Mouse (Mus musculus): ENCODE measurements around the gene Dhx57. TPM values are rescaled to one million over a fixed set of nuclear protein-coding genes. Genes with fewer than 3 reads are reported as not detected.

Gene Dhx57
- polyA plus RNA-seq (2015; fragmentation: Nextera tagmentation; extraction: Ambion mirVana), result 54.4 and 56.7 TPM in 2 replicates

GRCm38 (mm10) chr17:80290074-80290657 lies at the start of gene Dhx57, which contains the start of gene Morn2:
Dhx57 (minus strand) TSS chr17:80290476.
Morn2 (plus strand) TSS chr17:80290203.
- under 1% methylated on average over 35 of the region's 35 CpGs for WGBS
- Histone ChIP-seq H3K36me3 (ENCODE audit: control insufficient read depth, insufficient read depth) (no peaks in the 10 kb centered on the region), H3K9ac (replicated peaks; ENCODE audit: low read depth, low read length) (peak within 1 kb of the TSS; percentile 90), H3K4me3 (replicated peaks; ENCODE audit: low read length) (peak within 1 kb of the TSS; percentile 93), H3K9me3 (ENCODE audit: control insufficient read depth, low read length) (no peaks in the 10 kb centered on the region), H3K27ac (ENCODE audit: low read length) (peak within 1 kb of the TSS; percentile 94), H3K27me3 (replicated peaks; ENCODE audit: control insufficient read depth, insufficient read depth, low read length) (no peaks in the 10 kb centered on the region), H3K4me1 (replicated peaks; ENCODE audit: control insufficient read depth, insufficient read depth, low read length) (peaks cover 12% of the 10 kb centered on the region), H3K4me2 (ENCODE audit: low read length) (peak within 1 kb of the TSS; percentile 58)
- ATAC-seq, result peak; percentile 98

- ATAC-seq, result no peak
- Histone ChIP-seq H3K27ac (ENCODE audit: low read length) (no peak overlapping the region), H3K4me2 (ENCODE audit: low read length) (no peak overlapping the region), H3K9ac (replicated peaks; ENCODE audit: low read depth, low read length) (no peak overlapping the region), H3K4me3 (replicated peaks; ENCODE audit: low read length) (no peak overlapping the region), H3K4me1 (replicated peaks; ENCODE audit: control insufficient read depth, insufficient read depth, low read length) (no peaks in the 10 kb centered on the region), H3K36me3 (ENCODE audit: control insufficient read depth, insufficient read depth) (no peaks in the 10 kb centered on the region), H3K9me3 (ENCODE audit: control insufficient read depth, low read length) (no peaks in the 10 kb centered on the region), H3K27me3 (replicated peaks; ENCODE audit: control insufficient read depth, insufficient read depth, low read length) (no peaks in the 10 kb centered on the region)
- WGBS, result 64% methylated on average over 2 of the region's 2 CpGs
Measured at GRCm38 (mm10) chr17:80332386-80332785, 42.1 kb upstream of the Dhx57 start.

GRCm38 (mm10) chr17:80326431-80326830 lies 36.2 kb upstream of the Dhx57 start:
- ATAC-seq, result no peak
- 69% methylated on average over 3 of the region's 3 CpGs for WGBS
- Histone ChIP-seq H3K9me3 (ENCODE audit: control insufficient read depth, low read length) (no peaks in the 10 kb centered on the region), H3K27me3 (replicated peaks; ENCODE audit: control insufficient read depth, insufficient read depth, low read length) (no peaks in the 10 kb centered on the region), H3K36me3 (ENCODE audit: control insufficient read depth, insufficient read depth) (no peaks in the 10 kb centered on the region), H3K4me2 (ENCODE audit: low read length) (no peak overlapping the region), H3K4me3 (replicated peaks; ENCODE audit: low read length) (no peak overlapping the region), H3K9ac (replicated peaks; ENCODE audit: low read depth, low read length) (no peak overlapping the region), H3K4me1 (replicated peaks; ENCODE audit: control insufficient read depth, insufficient read depth, low read length) (no peaks in the 10 kb centered on the region), H3K27ac (ENCODE audit: low read length) (no peak overlapping the region)

- 91% methylated on average over 5 of the region's 5 CpGs for WGBS
- H3K36me3 ChIP-seq (ENCODE audit: control insufficient read depth, insufficient read depth), result no peaks in the 10 kb centered on the region
- no peaks in the 10 kb centered on the region for H3K27me3 ChIP-seq (replicated peaks; ENCODE audit: control insufficient read depth, insufficient read depth, low read length)
- no peak overlapping the region for H3K4me3 ChIP-seq (replicated peaks; ENCODE audit: low read length)
- no peak for ATAC-seq
- H3K27ac ChIP-seq (ENCODE audit: low read length), result no peak overlapping the region
- H3K9ac ChIP-seq (replicated peaks; ENCODE audit: low read depth, low read length), result no peak overlapping the region
- H3K4me2 ChIP-seq (ENCODE audit: low read length), result no peak overlapping the region
- H3K9me3 ChIP-seq (ENCODE audit: control insufficient read depth, low read length), result no peaks in the 10 kb centered on the region
- H3K4me1 ChIP-seq (replicated peaks; ENCODE audit: control insufficient read depth, insufficient read depth, low read length), result no peaks in the 10 kb centered on the region
Measured at GRCm38 (mm10) chr17:80325456-80325855, 35.2 kb upstream of the Dhx57 start.

- no peak overlapping the region for H3K4me3 ChIP-seq (replicated peaks; ENCODE audit: low read length)
- WGBS, result 76% methylated on average over 7 of the region's 7 CpGs
- H3K4me1 ChIP-seq (replicated peaks; ENCODE audit: control insufficient read depth, insufficient read depth, low read length), result no peaks in the 10 kb centered on the region
- no peak overlapping the region for H3K9ac ChIP-seq (replicated peaks; ENCODE audit: low read depth, low read length)
- H3K4me2 ChIP-seq (ENCODE audit: low read length), result no peak overlapping the region
- H3K27ac ChIP-seq (ENCODE audit: low read length), result no peak overlapping the region
- ATAC-seq, result no peak
- H3K36me3 ChIP-seq (ENCODE audit: control insufficient read depth, insufficient read depth), result no peaks in the 10 kb centered on the region
- H3K27me3 ChIP-seq (replicated peaks; ENCODE audit: control insufficient read depth, insufficient read depth, low read length), result no peaks in the 10 kb centered on the region
- H3K9me3 ChIP-seq (ENCODE audit: control insufficient read depth, low read length), result no peaks in the 10 kb centered on the region
Measured at GRCm38 (mm10) chr17:80324521-80324920, 34.2 kb upstream of the Dhx57 start.

- WGBS, result 76% methylated on average over 8 of the region's 8 CpGs
- no peaks in the 10 kb centered on the region for H3K4me1 ChIP-seq (replicated peaks; ENCODE audit: control insufficient read depth, insufficient read depth, low read length)
- no peaks in the 10 kb centered on the region for H3K36me3 ChIP-seq (ENCODE audit: control insufficient read depth, insufficient read depth)
- H3K9me3 ChIP-seq (ENCODE audit: control insufficient read depth, low read length), result no peaks in the 10 kb centered on the region
- H3K4me2 ChIP-seq (ENCODE audit: low read length), result no peak overlapping the region
- H3K27me3 ChIP-seq (replicated peaks; ENCODE audit: control insufficient read depth, insufficient read depth, low read length), result no peaks in the 10 kb centered on the region
- ATAC-seq, result no peak
- no peak overlapping the region for H3K27ac ChIP-seq (ENCODE audit: low read length)
- H3K9ac ChIP-seq (replicated peaks; ENCODE audit: low read depth, low read length), result no peak overlapping the region
- no peak overlapping the region for H3K4me3 ChIP-seq (replicated peaks; ENCODE audit: low read length)
Measured at GRCm38 (mm10) chr17:80323658-80324057, 33.4 kb upstream of the Dhx57 start.

- H3K4me3 ChIP-seq (replicated peaks; ENCODE audit: low read length), result no peak overlapping the region
- H3K27me3 ChIP-seq (replicated peaks; ENCODE audit: control insufficient read depth, insufficient read depth, low read length), result no peaks in the 10 kb centered on the region
- no peak overlapping the region for H3K4me2 ChIP-seq (ENCODE audit: low read length)
- H3K9ac ChIP-seq (replicated peaks; ENCODE audit: low read depth, low read length), result no peak overlapping the region
- H3K27ac ChIP-seq (ENCODE audit: low read length), result no peak overlapping the region
- 83% methylated on average over 4 of the region's 4 CpGs for WGBS
- no peak for ATAC-seq
- H3K9me3 ChIP-seq (ENCODE audit: control insufficient read depth, low read length), result no peaks in the 10 kb centered on the region
- H3K4me1 ChIP-seq (replicated peaks; ENCODE audit: control insufficient read depth, insufficient read depth, low read length), result no peaks in the 10 kb centered on the region
- no peaks in the 10 kb centered on the region for H3K36me3 ChIP-seq (ENCODE audit: control insufficient read depth, insufficient read depth)
Measured at GRCm38 (mm10) chr17:80323015-80323414, 32.7 kb upstream of the Dhx57 start.

- ATAC-seq, result no peak
- no peaks in the 10 kb centered on the region for H3K4me1 ChIP-seq (replicated peaks; ENCODE audit: control insufficient read depth, insufficient read depth, low read length)
- no peak overlapping the region for H3K4me2 ChIP-seq (ENCODE audit: low read length)
- no peak overlapping the region for H3K27ac ChIP-seq (ENCODE audit: low read length)
- no peaks in the 10 kb centered on the region for H3K9me3 ChIP-seq (ENCODE audit: control insufficient read depth, low read length)
- no peaks in the 10 kb centered on the region for H3K27me3 ChIP-seq (replicated peaks; ENCODE audit: control insufficient read depth, insufficient read depth, low read length)
- 86% methylated on average over 6 of the region's 6 CpGs for WGBS
- no peak overlapping the region for H3K9ac ChIP-seq (replicated peaks; ENCODE audit: low read depth, low read length)
- no peak overlapping the region for H3K4me3 ChIP-seq (replicated peaks; ENCODE audit: low read length)
- no peaks in the 10 kb centered on the region for H3K36me3 ChIP-seq (ENCODE audit: control insufficient read depth, insufficient read depth)
Measured at GRCm38 (mm10) chr17:80322228-80322627, 32.0 kb upstream of the Dhx57 start.

GRCm38 (mm10) chr17:80312405-80312804 lies 22.1 kb upstream of the Dhx57 start:
- 81% methylated on average over 4 of the region's 4 CpGs for WGBS
- Histone ChIP-seq H3K36me3 (ENCODE audit: control insufficient read depth, insufficient read depth) (no peaks in the 10 kb centered on the region), H3K27me3 (replicated peaks; ENCODE audit: control insufficient read depth, insufficient read depth, low read length) (no peaks in the 10 kb centered on the region), H3K4me3 (replicated peaks; ENCODE audit: low read length) (no peak overlapping the region), H3K4me2 (ENCODE audit: low read length) (no peak overlapping the region), H3K27ac (ENCODE audit: low read length) (no peak overlapping the region), H3K9me3 (ENCODE audit: control insufficient read depth, low read length) (no peaks in the 10 kb centered on the region), H3K4me1 (replicated peaks; ENCODE audit: control insufficient read depth, insufficient read depth, low read length) (peaks cover 8% of the 10 kb centered on the region), H3K9ac (replicated peaks; ENCODE audit: low read depth, low read length) (no peak overlapping the region)
- ATAC-seq, result no peak

GRCm38 (mm10) chr17:80311761-80312160 lies 21.5 kb upstream of the Dhx57 start:
- no peaks in the 10 kb centered on the region for H3K36me3 ChIP-seq (ENCODE audit: control insufficient read depth, insufficient read depth)
- no peak overlapping the region for H3K9ac ChIP-seq (replicated peaks; ENCODE audit: low read depth, low read length)
- H3K27ac ChIP-seq (ENCODE audit: low read length), result no peak overlapping the region
- H3K4me3 ChIP-seq (replicated peaks; ENCODE audit: low read length), result no peak overlapping the region
- 17% methylated on average over 9 of the region's 9 CpGs for WGBS
- ATAC-seq, result no peak
- no peak overlapping the region for H3K4me2 ChIP-seq (ENCODE audit: low read length)
- H3K4me1 ChIP-seq (replicated peaks; ENCODE audit: control insufficient read depth, insufficient read depth, low read length), result peaks cover 8% of the 10 kb centered on the region
- H3K9me3 ChIP-seq (ENCODE audit: control insufficient read depth, low read length), result no peaks in the 10 kb centered on the region
- H3K27me3 ChIP-seq (replicated peaks; ENCODE audit: control insufficient read depth, insufficient read depth, low read length), result no peaks in the 10 kb centered on the region
